Mouse (Mus musculus): ENCODE measurements at regions not wholly inside any gene's neighbourhood (a gene's known extent, or its start where the extent isn't known, plus 50 kb on each side); places are given as distances from the start of the nearest gene placed in this dataset.
A peak's percentile ranks its signal among the peaks of the same experiment; 100 is the strongest.
"Not testable (repeated sequence)": the region's sequence is repeated elsewhere in the genome, so short reads cannot be mapped to it uniquely, and the experiment has no call there.

GRCm38 (mm10) chr12:24252071-24252874 is 155.2 kb upstream of the 9030624G23Rik start:
- H3K27ac ChIP-seq, result peak overlapping the region; percentile 40; the same call in 1 of the 2 replicates
- WGBS, result 3% methylated on average over 52 of the region's 77 CpGs

More at GRCm38 (mm10) chr12:24252071-24252874, 155.2 kb upstream of the 9030624G23Rik start:
- H3K4me3 ChIP-seq, result peak overlapping the region; percentile 57
- not testable (repeated sequence) for H3K36me3 ChIP-seq; ATAC-seq (ENCODE audit: low FRiP score); H3K9me3 ChIP-seq; H3K27me3 ChIP-seq; H3K4me1 ChIP-seq (replicated peaks)
- H3K9ac ChIP-seq, result peak overlapping the region; percentile 77
- peak overlapping the region; percentile 55 for H3K4me2 ChIP-seq

Data from hindbrain, embryonic 13.5 days (tissue).